Mouse (Mus musculus) ES-Bruce4 (cell line): Measurements from ENCODE around the gene Arhgap8.

Experiments used
- CTCF ChIP-seq: IDR thresholded peaks from one replicate; pipeline ENCODE4 v1.8.1; 2011; ENCODE audit warnings: low read depth, low read length
- EP300 ChIP-seq: IDR thresholded peaks from 2 replicates; pipeline ENCODE4 v1.6.1; 2011; ENCODE audit warnings: low read depth, low read length; ENCODE audit not compliant: insufficient read depth
- POLR2A ChIP-seq: IDR thresholded peaks from one replicate; pipeline ENCODE4 v1.8.1; 2011; ENCODE audit warnings: low read length; ENCODE audit not compliant: insufficient read depth

DNA sequence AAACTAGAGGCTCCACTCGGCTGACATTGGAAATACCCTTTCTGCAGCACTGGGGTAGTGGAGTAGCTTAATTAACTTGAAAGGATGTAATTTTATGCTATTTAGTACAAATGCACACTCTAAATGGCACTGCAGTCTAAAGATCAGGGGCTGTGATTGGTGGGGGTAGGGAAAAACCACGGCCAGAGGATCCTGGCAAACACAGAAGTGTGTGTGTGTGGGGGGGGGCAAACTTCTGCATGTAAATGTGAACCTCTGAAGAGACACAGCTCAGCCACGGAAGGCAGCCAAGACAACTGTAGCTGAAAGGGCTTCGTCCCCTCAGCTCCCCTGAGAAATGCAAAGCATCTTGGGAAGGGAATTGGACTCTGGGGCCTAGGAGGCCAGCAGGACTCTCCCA lies 95.3 kb downstream of the Arhgap8 start:
- TF ChIP-seq POLR2A (no peak), EP300 (no peak), CTCF (no peak)
